Mouse (Mus musculus): ENCODE measurements at regions not wholly inside any gene's neighbourhood (a gene's known extent, or its start where the extent isn't known, plus 50 kb on each side); places are given as distances from the start of the nearest gene placed in this dataset.
A peak's percentile ranks its signal among the peaks of the same experiment; 100 is the strongest.

GRCm38 (mm10) chr7:67462591-67462990, 89.9 kb upstream of the Mef2a start:
- no peak for DNase-seq (ENCODE audit: low spot score in 2 of 2)

GRCm38 (mm10) chr7:67461333-67462255, 88.9 kb upstream of the Mef2a start:
- peak in 1 of 2 experiments; percentile 38 for DNase-seq (ENCODE audit: low spot score in 2 of 2)

- peak in 1 of 2 experiments; percentile 46 for DNase-seq (ENCODE audit: low spot score in 2 of 2)
These were observed 87.2 kb upstream of the Mef2a start for GRCm38 (mm10) chr7:67459810-67460209.

- DNase-seq (ENCODE audit: low spot score in 2 of 2): no peak
These were observed 86.6 kb upstream of the Mef2a start for GRCm38 (mm10) chr7:67459209-67459608.

GRCm38 (mm10) chr7:67458640-67459039, 86.0 kb upstream of the Mef2a start:
- DNase-seq (ENCODE audit: low spot score in 2 of 2): no peak

GRCm38 (mm10) chr7:67457898-67458297, 85.2 kb upstream of the Mef2a start:
- DNase-seq (ENCODE audit: low spot score in 2 of 2): no peak

- DNase-seq (ENCODE audit: low spot score in 2 of 2): no peak
These were observed 83.4 kb upstream of the Mef2a start for GRCm38 (mm10) chr7:67456015-67456414.

GRCm38 (mm10) chr7:67454458-67454857, 81.8 kb upstream of the Mef2a start:
- DNase-seq (ENCODE audit: low spot score in 2 of 2): no peak

GRCm38 (mm10) chr7:67451157-67451793, 78.6 kb upstream of the Mef2a start:
- DNase-seq (ENCODE audit: low spot score in 2 of 2): no peak

GRCm38 (mm10) chr7:67446606-67447005, 73.9 kb upstream of the Mef2a start:
- DNase-seq (ENCODE audit: low spot score in 2 of 2): no peak

- DNase-seq (ENCODE audit: low spot score in 2 of 2): no peak
These were observed 72.8 kb upstream of the Mef2a start for GRCm38 (mm10) chr7:67445203-67446041.

GRCm38 (mm10) chr7:67444523-67444942, 71.9 kb upstream of the Mef2a start:
- DNase-seq (ENCODE audit: low spot score in 2 of 2): no peak

GRCm38 (mm10) chr7:67443666-67444065, 71.0 kb upstream of the Mef2a start:
- no peak for DNase-seq (ENCODE audit: low spot score in 2 of 2)

GRCm38 (mm10) chr7:67443001-67443555, 70.4 kb upstream of the Mef2a start:
- peak in 1 of 2 experiments; percentile 47 for DNase-seq (ENCODE audit: low spot score in 2 of 2)

- no peak for DNase-seq (ENCODE audit: low spot score in 2 of 2)
These were observed 69.6 kb upstream of the Mef2a start for GRCm38 (mm10) chr7:67442284-67442683.

- no peak for DNase-seq (ENCODE audit: low spot score in 2 of 2)
These were observed 68.1 kb upstream of the Mef2a start for GRCm38 (mm10) chr7:67440806-67441205.

- no peak for DNase-seq (ENCODE audit: low spot score in 2 of 2)
These were observed 64.8 kb upstream of the Mef2a start for GRCm38 (mm10) chr7:67437216-67438006.

- DNase-seq (ENCODE audit: low spot score in 2 of 2): no peak
These were observed 63.1 kb upstream of the Mef2a start for GRCm38 (mm10) chr7:67435643-67436339.

- DNase-seq (ENCODE audit: low spot score in 2 of 2): no peak
These were observed 58.3 kb upstream of the Mef2a start for GRCm38 (mm10) chr7:67430987-67431386.

GRCm38 (mm10) chr7:67430041-67430440, 57.4 kb upstream of the Mef2a start:
- DNase-seq (ENCODE audit: low spot score in 2 of 2): no peak
